Mouse (Mus musculus): ENCODE data around the gene Dlx4.

Gene Dlx4

DNA sequence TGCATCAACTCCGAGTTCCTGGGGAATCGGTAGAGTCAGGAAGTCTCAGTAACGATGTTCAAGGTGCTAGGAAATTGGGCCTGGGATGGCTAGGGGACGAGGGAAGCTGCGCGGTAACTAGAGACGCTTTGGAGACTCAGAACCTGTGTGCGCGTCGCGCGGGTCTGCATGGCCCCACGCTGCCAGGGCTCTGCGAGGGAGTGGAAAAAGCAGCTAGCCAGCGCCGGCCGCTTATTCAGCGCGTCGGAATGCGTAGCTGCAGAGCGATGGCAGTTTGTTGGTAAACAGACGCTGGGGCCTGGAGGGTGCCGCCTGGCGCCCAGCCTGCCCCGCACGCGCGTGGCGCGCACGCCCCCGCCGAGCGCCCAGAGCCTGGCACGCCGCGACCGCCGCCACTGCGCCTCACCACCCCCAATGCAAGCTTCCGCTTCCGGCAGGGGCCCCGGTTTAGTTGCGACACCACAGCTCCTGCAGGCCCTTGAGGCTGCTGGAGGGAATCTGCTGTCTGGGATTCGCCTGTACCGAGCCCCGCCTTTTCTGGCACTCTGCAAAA lies at the start of gene Dlx4:
Gene Dlx4, minus strand, starts transcription at position 413 of the 553 bp plus-strand sequence.
- DNase-seq: peak; percentile 71

DNA sequence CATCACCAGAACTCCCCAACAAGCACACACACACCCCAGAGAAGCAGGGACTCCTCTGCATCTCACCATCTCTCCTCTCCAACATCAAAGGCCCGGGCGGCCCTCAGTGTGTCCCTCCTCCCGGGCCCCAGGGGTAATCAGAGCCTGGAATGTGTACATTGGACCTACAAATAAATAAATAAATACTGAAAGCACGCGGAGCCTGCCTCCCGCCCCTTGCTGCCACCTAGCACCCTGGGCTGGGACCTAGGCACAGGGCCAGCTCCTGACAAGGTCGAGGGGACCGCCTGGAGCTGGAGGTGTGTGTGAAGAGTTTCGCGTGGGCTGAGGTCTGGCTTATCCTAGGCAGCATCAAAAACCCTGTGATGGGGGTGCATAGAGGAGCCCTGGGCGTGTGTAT lies 43.8 kb upstream of the Dlx4 start:
- no peak for DNase-seq

DNA sequence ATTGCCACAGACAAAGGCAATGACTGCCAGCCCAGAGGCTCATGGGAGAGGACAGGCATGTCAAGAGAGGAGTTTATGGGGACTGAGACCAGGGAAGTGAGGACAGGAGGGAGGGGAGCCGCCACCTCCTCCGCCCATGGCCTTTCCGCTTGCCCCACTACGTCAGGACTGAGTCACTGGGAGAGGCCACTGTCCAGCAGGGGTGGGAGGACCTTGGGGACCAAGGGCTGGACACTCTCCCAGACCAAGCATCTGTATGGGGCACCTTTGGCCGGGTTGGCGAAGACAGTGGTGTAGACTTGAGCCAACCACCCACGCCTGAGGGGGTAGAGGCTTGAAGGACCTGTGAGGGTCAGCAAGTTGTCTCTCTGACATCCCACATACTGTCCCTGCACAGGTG lies 40.8 kb upstream of the Dlx4 start:
- DNase-seq: no peak

DNA sequence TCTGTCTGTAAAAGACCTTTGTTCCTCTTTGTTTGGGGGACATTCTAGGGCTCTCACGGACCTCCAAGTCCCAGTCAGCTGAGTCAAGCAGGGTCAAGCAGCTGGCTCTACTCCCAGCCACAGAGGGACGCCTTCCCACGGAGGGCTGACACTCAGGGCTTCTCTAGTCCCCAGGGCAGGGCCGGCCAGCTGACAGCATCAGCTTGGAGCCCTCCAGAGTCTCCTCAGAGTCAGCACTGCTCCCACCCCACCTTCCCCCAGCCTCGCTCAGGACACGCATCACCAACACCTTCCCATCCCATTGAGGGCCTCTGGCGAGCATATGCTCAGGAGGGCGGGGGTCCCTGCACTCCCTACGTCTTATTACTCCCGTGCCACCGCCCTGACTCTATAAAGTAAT lies 39.6 kb upstream of the Dlx4 start:
- DNase-seq: peak; percentile 73

DNA sequence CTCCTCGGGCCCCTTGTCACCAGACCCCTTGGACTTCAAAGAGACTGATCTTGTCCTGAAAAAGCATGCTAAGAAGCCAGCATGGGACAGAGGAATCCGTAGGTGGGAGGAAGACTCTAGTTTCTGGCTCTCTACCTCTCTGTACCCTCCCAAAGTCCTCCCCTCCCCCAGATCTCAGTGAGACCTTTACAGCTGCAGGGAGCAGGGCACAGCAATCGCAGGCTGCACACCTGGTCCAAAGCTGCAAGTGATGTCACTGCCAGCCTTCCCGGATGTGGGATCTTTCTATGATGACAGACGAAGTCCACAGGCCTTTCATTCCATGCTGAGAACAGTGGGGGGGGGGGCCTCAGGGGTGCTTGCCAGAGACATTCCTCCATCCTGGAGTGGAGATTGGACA lies 38.5 kb upstream of the Dlx4 start:
- no peak for DNase-seq

DNA sequence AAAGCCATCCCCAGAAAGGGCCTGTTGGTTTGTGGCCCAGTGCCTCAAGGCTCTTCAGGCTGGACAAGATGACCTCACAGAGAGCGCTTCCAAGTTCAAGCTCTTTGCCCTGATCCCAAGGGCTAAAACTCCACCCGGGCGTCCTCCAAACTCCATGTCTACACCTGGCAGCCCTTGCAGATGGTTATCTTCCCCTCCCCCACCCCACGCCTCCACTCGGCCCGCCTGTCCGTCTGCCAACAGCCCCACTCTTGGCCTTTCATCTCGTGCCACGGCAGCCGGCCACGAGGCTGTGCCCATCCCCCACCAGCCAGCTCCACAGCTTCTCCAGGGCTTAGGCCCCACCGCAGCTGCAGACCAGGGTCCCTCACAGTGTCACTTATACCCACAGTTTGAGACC lies 33.2 kb upstream of the Dlx4 start:
- peak; percentile 49 for DNase-seq

DNA sequence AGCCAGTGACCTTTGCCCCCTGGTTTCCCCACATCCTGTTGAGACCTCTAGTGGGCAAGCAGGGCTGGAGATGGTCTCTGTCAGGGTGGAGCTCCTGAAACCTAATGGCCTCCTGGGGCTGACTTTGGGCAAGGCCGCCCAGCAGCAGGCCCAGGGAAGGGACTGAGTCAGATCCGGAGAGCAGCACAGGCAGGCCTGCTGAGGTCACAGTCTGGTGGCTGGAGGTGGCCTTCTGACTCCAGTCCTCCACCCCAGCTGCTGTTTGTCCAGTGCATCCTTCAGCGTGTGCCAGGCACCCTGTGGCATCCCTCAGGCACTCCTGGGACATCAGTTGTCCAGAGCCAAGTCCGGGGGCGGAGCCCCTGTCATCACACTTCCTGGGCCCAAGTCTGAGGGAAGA lies 19.8 kb upstream of the Dlx4 start:
- DNase-seq: no peak

DNA sequence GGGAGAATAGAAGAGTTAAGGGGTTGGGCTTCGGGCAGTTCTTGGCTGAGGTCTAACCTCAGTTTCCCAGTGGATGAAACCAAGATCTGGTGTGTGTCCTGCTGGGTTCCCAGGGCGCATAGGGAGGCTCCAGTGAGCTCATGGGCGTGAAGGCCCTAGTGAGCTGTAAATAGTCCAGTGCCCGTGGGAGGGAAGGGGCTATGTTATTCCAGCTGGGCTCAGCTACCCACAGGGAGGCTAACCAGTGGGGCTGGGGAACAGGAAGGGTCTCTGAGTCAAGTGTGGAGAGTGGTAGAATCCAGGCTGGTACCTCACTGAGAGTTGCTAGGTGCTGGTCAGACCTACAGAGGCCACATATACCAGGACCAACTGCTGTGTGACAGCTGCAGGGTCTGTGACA lies 15.6 kb upstream of the Dlx4 start:
- DNase-seq: no peak

DNA sequence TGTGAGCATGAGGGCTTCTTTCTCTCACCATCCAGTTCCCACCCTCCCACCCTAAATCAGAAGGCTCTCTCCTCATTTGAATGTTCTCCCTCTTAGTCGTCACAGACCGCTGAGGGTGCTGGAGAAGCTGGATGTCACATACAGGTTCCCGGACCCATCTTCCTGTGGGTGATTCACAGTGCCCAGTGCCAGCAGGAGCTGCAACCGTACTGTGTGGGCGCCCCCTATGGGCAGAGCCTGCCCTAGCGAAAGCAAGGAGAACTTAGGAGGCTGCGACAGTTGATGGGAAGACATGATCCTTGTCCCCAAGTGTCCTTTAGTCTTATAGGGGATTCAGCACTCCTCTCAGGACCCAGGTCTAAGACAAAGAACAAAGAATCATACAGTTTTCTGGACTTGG lies 14.6 kb upstream of the Dlx4 start:
- DNase-seq: peak; percentile 26

DNA sequence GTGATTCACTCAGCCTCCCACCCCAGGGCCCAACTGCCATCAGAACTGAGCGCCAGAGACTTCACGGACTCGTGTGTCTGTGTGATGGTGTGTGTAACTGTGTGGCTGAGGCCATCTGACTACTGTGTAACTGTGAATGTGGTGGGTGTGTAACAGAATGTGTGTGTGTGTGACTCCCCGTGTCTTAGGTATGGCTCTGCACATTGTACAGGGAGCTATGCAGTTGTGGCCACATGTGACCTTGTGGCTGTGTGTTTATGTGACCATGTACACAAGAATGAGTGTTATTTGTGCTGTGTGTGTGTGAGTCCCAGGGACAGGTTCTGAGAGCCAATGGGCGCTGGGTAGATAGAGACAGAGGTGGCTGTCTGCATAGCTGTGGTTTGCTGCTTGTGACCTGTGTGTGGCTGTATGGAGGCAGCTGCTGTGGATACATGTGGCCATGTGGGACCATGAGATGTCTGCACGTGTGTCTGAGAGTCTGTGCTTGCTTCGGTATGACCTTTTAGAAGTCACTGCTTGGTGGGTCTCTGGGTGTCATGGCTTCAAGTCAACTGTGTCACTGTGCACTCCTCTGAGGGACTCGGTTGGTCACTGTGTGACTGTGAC lies 13.8 kb upstream of the Dlx4 start:
- no peak for DNase-seq

DNA sequence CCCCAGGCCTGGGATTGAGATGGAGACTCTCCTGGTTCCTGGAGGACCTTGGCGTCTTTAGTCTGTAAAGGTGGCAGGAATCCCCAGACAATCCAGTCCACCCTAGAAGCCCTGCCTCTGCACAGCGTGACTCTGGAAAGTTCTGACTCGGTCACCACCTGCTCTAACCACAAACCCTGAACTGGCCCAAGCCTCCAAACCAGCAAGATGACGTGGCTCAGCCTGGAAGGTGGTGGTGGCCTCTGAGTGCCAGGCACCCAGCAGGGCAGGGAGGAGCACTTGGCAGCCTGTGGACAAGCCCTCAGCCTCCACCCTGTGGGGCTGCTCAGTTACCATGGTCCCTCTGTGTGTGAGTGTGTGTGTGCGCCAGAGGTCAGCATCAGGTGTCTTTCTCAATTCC lies 11.8 kb upstream of the Dlx4 start:
- DNase-seq: no peak

DNA sequence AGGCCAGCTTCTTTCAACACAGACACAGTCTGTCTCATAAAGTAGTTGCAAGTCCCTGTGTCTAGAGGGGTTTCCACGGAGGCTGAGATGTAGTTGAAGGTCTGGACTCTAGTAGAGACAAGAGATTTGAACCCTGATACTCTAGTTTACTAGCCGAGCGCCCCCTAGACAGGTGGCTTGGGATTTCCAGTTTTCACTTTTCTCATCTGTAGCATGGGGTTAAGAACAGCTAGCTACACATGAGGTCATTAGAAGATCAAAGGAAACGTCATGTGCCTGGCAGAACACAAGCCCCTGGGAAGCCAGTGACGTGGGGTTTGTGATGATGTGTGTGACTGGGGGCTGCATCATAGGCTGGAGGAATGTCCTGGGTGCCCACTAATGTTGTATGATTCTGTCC lies 11.3 kb upstream of the Dlx4 start:
- DNase-seq: no peak

DNA sequence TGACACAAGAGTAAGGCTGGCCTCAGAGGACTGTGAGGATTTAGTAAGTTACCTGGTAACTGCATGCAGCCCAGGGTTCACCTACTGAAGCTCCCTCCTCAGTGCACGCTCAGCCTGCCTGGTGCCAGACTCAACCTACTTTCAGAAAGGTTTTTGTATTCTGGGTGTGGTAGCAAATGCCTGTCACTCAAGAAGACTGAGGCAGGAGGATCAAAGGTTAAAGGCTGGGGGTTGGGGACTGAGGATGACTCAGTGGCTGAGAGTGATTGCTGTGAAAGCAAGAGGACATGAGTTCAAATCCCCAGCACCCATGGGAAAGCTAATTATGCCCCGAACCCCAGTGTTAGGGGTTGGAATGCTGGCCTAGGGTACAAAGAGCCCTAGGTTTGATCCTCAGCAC lies 9.4 kb upstream of the Dlx4 start:
- no peak for DNase-seq

DNA sequence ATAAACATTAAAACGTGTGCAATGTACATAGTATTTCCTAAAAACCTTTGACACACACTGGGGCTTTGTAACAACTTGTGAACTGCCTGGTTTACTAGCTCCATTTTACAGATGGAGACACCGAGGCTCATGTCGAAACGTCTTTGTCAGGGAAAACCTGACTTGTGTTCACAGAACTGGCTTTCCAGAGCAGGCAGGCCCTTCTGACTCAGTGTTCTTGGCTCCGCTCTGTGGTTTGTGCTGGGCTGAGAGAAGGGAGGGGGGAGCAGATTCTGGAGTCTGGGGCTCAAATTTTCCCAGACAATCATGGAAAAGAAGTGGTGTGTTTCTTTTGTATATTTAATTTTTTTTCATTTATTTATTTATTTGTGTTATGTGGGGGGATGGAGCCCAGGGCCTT lies 7.6 kb upstream of the Dlx4 start:
- DNase-seq: no peak

DNA sequence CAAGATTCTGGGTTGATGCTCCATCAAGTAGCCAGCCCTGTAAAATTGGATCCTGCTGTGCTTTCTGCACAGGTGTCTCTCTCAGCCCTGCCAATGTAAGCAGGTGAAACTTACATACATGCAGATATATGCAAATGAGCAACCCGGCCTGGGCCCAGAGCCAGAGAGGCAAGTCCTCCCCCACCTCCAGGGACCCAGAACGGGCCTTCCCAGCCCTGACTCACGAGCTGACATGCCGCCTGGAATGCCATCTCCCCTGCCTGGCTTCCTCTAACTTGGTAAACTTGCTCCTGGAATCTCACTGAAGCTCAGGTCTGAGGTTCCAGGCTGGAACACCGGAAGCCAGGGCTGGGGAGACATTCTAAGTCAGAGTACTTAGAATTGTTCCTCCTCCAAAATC lies 7.1 kb upstream of the Dlx4 start:
- no peak for DNase-seq

DNA sequence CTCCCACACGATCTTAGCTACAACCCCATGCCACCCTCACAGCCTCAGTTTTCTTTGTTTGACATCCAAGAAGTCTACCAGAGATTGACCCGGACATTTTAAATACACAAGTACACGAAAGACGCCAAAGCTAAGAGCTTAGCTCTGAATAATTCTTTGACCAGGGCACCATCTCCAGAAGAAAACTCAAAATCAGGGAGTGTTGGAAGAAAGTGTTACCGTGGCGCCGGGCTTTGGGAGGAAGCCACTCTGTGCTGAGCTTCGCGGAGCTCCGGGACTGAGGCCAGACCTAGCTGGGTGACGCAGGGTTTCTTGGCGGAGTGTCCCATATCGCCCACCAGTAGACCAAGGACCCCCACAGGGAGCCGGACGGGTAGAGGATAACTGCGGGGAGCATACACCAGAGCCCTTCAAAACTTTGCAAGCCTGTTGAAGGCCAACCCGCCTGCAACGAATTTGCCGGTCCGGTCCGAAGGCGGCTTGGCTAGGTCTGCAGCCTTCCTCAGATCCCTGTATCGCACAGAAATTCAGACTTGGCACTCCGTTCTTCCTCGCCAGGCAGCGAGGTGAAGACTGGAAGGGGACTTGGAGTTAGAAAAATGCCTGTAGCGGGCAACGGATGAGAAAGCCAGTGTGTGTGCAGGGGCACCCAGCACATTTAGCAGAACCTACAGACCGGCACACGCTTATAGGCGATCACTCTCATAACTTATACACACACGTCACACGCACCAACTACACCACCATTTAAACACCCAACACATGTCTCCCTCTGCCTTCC lies 4.4 kb upstream of the Dlx4 start:
- DNase-seq: peak; percentile 40

DNA sequence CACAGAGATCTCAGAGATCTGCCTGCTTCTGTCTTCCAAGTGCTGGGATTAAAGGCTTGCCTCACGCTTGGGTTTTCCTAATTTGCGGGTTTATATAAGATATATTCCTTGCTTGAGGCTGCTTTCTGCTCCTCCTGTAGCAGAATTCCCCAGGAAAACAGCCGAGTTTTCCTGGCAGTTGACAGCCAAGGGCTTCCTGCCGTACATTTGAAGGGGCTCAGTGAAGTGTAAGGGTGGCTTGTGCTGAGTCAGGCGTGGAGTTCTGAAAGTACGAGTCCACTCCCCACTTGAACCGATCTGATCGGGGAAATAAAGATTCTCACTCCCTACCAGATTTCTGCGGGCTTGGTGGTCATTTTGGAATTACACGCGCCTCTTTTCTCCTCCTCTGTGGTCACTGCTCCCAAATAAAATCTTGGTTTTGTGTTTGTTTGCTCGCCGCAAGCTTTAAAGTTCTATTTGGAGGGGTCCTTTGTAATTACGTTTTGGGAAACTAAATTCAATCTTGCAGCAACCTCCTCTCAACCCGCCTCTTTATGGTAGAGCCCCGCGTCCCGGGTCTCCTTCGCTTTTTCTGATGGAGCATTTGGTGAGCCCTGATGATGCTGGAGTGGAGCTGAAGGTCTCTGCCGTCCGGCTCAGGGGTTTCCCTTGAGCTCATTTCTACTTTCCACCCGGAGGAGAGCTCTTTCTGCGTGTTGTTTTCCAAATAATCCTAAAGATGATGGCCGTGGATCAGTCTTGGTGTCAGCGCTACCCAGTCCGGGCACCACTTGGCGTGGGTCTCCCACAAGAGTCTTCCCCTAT lies 3.6 kb upstream of the Dlx4 start:
- no peak for DNase-seq

DNA sequence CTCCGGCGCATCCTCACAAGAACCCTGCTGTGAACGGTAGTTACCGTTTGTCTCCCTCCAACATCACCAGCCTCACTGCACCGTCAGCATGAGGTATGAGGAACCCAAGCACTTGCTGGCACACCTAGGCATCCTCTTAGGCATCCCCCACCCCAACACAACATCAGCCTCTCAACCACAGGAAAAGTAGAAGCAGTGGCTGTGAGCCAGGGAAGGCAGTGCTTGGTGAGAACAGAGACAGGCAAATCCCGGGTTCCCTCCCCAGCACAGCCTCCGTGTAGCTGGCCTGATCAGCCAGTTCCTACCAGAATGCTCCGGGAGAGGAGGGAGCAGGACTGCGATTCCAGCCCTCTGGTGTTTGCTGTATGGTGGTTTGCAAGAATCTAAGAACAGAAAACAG lies 2.7 kb upstream of the Dlx4 start:
- DNase-seq: no peak

DNA sequence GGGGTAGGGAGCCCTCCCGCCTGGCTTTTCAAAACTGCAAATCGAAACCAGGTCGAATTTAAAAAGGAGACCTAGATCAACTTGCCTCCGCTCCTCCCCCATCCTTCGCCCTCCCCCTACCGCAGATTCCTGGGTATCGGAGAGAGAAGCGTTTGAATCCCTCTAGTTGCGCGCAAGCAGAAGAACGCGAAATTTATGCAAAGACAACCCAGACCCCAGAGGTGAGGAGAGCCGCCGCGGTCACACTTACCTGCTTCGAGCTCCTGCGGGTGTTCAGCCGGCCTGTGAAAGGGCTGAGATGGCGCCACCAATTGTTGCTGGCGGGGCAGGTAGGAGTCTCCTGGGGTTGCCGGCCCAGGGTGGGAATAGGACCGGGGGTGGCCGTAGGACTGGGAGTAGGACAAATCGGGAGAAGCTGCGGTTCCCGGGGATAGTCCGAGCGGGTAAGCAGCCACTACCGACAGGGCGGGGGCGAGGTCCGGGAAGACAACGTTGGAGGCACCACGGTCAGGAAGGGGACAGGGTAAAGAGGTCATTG lies 1.0 kb downstream of the Dlx4 start:
- no peak for DNase-seq

DNA sequence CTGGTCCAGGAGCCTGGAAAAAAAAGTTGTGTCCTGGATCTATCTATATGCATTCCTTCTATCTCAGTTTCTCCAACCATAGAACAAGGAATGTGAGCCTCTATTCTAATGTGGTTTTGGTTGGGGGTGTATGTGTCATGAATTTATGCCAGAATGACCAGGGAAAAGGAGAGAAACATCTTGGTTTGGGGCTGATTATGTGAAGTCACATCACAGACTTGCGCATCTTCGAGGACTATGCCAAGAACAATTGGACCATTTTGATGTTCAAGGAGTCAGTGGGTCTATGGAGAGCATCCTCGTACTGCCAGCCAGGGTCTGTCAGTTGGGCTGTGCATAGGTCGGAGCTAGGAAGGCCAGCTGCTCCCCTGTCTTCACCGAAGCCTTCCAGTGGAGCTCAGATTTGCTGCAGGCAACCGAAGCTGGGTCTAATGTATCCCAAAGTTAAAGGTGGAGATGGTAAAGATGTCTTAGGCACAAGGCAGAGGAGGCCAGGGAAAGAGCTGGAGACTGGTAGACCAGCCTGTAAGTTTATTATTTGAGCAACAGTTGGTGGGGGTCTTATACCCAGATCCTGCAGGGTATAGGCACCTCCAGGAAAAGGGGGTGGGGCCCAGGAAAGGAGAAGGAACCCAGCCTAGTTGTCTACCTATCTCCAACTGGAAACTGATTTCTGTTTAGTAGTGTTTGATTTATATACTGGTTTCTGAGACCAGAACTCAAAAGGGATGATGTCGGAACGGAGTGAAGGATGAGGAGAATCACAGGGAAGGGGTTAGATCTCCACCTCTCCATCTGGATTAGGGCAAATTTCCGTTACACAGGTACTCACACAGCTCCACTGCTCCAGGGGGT lies 1.7 kb downstream of the Dlx4 start:
- no peak for DNase-seq

DNA sequence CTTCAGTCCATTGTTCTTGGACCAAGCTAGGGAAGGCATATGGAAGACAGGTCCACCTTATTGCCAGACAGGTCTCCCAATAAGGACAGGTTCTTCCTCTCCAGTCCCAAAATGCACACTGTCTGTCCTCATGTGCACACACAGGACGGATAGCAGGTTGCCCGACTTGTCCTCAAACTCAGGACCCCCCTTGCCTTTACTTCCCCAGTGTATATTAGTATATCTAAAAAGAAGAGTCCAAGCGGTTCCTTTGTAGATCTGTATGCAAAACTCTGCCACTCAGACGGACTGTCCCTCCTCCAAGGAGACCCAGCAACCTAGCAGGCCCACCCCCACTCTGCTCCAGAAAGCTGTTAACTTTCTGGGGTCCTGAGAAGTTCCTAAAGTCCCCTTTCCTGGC lies 2.4 kb downstream of the Dlx4 start:
- no peak for DNase-seq

DNA sequence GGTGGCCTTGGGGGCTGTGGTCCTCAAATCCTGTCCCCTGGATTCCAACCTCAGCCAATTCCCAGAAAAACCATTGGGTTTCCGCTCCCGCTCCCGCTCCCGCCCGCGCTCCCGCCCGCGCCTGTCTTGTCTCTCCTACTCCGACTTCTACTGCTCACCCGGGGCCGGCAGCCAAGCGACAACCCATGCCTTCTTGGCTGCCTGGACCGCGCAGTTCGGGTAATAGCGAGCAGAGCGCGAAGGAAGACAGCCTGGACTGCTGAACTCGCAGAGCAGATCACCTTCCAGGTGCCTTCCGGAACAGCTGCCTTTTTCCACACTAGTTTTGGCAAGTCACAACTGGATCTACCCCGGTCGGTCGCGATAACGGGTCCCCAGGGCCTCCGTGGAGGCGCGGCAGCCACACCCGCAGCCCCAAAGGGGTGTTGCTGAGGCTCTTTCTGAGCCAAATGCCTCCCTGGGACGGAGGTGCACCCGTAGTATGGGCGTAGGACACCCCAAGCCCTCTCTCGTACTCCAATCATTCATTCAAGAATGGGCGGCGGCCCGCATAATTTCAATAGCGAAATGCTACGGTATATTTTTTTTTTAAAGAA lies 3.0 kb downstream of the Dlx4 start:
- DNase-seq: peak; percentile 59

Data from lung, postnatal 10 days (tissue).